Mouse (Mus musculus) heart, embryonic 13.5 days (tissue): Measurements from ENCODE around the gene Kcnj4. TPM values are rescaled to one million over a fixed set of nuclear protein-coding genes. Genes with fewer than 3 reads are reported as not detected.

ENCODE experiments used
- ATAC-seq: fragments of 200-750 bp; cut with Nextera tagmentation; 2 replicates; pipeline ENCODE4 v1.8.0; 2017; ENCODE audit warnings: moderate TSS enrichment; ENCODE audit not compliant: insufficient number of reproducible peaks, low FRiP score, low TSS enrichment; ENCODE audit errors: extremely low read depth
- H3K27ac ChIP-seq: fragments of 300-500 bp; sonication (generic); replicated peaks from 2 replicates; pipeline ENCODE4 v1.5.1; 2015; ENCODE audit warnings: moderate library complexity, mild to moderate bottlenecking, inconsistent platforms
- H3K27me3 ChIP-seq: fragments of 300-500 bp; sonication (generic); replicated peaks from 2 replicates; pipeline ENCODE4 v1.6.1; 2015; ENCODE audit warnings: mild to moderate bottlenecking, inconsistent platforms
- H3K36me3 ChIP-seq: fragments of 300-500 bp; sonication (generic); 2 replicates; pipeline ENCODE4 v1.6.1; 2015; ENCODE audit warnings: mild to moderate bottlenecking, inconsistent platforms
- H3K4me1 ChIP-seq: fragments of 300-500 bp; sonication (generic); 2 replicates; pipeline ENCODE4 v1.6.1; 2015; ENCODE audit warnings: inconsistent platforms
- H3K4me2 ChIP-seq: fragments of 300-500 bp; sonication (generic); 2 replicates; pipeline ENCODE4 v1.6.1; 2015; ENCODE audit warnings: inconsistent platforms, mild to moderate bottlenecking, moderate library complexity
- H3K4me3 ChIP-seq: fragments of 300-500 bp; sonication (generic); 2 replicates; pipeline ENCODE4 v1.5.1; 2015; ENCODE audit warnings: moderate library complexity, mild to moderate bottlenecking, inconsistent platforms
- H3K9ac ChIP-seq: fragments of 300-500 bp; sonication (generic); 2 replicates; pipeline ENCODE4 v1.6.1; 2015; ENCODE audit warnings: inconsistent platforms, mild to moderate bottlenecking, moderate library complexity
- H3K9me3 ChIP-seq: fragments of 300-500 bp; sonication (generic); 2 replicates; pipeline ENCODE4 v1.6.1; 2016; ENCODE audit warnings: inconsistent platforms
- WGBS: fragments of 180-500 bp; shearing (Covaris S2); methylation state at CpG from one replicate; pipeline ENCODE4 v1.1.7; 2015; ENCODE audit warnings: mixed read lengths; 5-methylcytosine and 5-hydroxymethylcytosine counted together
- polyA plus RNA-seq: library from polyadenylated mRNA; unstranded; fragments of >200 nt; fragmentation: Nextera tagmentation; extraction: Ambion mirVana; gene quantifications from 2 replicates; pipeline ENCODE4 v1.2.1, GENCODE M21; 2015

Gene Kcnj4
- polyA plus RNA-seq, 1 experiment from 2014 or later, result 0.21 TPM

DNA sequence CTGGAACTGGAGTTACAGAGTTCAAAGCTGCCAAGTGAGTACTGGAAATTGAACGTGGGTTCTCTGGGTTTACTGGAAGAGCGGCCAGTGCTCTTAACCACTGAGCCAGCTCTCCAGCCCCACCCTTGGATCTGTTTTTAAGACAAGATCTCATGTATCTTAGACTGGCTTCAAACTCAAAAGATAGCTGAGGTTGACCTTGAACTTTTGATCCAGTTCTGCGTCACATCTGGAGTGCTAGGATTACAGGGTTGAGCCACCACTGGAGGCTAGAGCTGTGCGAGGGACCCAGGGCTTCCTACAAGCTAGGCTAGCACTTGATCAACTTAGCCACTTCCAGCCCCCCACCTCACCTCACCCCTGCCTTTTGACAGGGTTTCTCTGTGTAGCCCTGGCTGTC is 51.2 kb downstream of the Kcnj4 start:
- no peak overlapping the region for H3K4me2 ChIP-seq
- peaks cover 23% of the 10 kb centered on the region for H3K4me1 ChIP-seq
- no peak overlapping the region for H3K4me3 ChIP-seq
- ATAC-seq, result no peak
- H3K27me3 ChIP-seq, result 0 out of 2 replicates have a peak, but pooled peaks cover 10% of the 10 kb centered on the region
- H3K27ac ChIP-seq, result no peak overlapping the region
- H3K36me3 ChIP-seq, result no peaks in the 10 kb centered on the region
- peaks cover 5% of the 10 kb centered on the region; the same call in 1 of the 2 replicates for H3K9me3 ChIP-seq
- H3K9ac ChIP-seq, result no peak overlapping the region
- 85% methylated on average over 4 of the region's 4 CpGs for WGBS

DNA sequence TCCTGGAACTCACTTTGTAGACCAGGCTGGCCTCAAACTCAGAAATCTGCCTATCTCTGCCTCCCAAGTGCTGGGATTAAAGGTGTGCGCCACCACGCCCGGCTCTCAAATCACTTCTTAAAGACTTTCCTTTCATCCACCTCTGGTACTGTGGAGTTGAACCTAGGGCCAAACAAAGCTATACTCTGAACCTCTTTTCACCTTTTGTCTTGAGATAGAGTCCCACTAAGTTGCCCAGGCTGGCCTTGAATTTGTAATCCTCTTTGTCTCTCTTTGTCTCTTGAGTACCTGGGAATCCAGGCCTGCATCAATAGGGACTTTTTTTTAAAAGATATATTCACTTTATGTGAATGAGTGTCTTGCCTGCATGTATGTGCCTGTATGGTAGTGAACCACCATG is 57.0 kb downstream of the Kcnj4 start:
- no peak overlapping the region for H3K9ac ChIP-seq
- H3K4me3 ChIP-seq, result no peak overlapping the region
- ATAC-seq, result no peak
- peaks cover 5% of the 10 kb centered on the region; the same call in 1 of the 2 replicates for H3K9me3 ChIP-seq
- H3K27ac ChIP-seq, result no peak overlapping the region
- no peak overlapping the region for H3K4me2 ChIP-seq
- peaks cover 2% of the 10 kb centered on the region; the same call in 1 of the 2 replicates for H3K4me1 ChIP-seq
- WGBS, result 92% methylated on average over 3 of the region's 3 CpGs
- 0 out of 2 replicates have a peak, but pooled peaks cover 10% of the 10 kb centered on the region for H3K27me3 ChIP-seq
- no peaks in the 10 kb centered on the region for H3K36me3 ChIP-seq

DNA sequence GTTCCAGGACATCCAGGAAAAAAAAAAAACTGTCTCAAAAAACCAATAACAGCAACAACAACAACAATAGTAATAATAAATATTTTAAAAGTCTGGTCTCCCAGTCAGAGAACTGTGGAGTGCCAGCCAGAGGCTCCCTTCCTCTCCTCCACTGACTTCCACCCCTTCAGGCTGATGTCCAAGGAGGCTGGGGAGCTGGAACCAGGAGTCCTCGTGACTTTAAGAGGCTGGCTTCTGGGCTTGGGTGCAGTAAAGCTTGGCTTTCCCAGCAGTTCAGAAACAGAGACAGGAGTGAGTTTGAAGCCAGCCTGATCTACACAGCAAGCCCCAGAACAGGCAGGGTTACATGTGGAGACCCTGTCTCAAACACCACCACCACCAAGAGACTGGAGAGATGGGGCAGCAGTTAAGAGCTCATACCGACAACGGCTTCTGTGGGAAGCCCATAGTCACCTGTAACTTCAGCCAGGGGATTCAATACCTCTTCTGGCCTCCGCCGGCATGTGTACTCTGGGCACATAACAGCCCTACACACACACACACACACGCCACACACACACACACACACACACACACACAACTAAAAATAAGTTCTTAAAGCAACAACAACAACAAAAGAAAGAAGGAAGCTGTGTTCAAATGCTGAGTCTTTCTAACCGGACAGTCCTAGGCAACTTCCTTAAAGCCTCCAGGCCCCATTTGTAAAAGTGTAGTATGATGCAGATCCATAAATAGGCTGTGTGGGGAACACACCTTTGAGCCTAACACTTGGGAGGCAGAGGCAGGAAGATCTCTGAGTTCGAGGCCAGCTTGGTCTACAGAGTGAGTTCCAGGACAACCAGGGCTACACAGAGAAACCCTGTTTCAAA is 59.0 kb downstream of the Kcnj4 start:
- ATAC-seq, result no peak
- WGBS, result 74% methylated on average over 8 of the region's 8 CpGs
- no peaks in the 10 kb centered on the region for H3K9me3 ChIP-seq
- H3K9ac ChIP-seq, result no peak overlapping the region
- H3K27me3 ChIP-seq, result 0 out of 2 replicates have a peak, but pooled peaks cover 5% of the 10 kb centered on the region
- H3K36me3 ChIP-seq, result no peaks in the 10 kb centered on the region
- H3K4me3 ChIP-seq, result no peak overlapping the region
- H3K4me2 ChIP-seq, result no peak overlapping the region
- H3K4me1 ChIP-seq, result peaks cover 12% of the 10 kb centered on the region
- H3K27ac ChIP-seq, result no peak overlapping the region

DNA sequence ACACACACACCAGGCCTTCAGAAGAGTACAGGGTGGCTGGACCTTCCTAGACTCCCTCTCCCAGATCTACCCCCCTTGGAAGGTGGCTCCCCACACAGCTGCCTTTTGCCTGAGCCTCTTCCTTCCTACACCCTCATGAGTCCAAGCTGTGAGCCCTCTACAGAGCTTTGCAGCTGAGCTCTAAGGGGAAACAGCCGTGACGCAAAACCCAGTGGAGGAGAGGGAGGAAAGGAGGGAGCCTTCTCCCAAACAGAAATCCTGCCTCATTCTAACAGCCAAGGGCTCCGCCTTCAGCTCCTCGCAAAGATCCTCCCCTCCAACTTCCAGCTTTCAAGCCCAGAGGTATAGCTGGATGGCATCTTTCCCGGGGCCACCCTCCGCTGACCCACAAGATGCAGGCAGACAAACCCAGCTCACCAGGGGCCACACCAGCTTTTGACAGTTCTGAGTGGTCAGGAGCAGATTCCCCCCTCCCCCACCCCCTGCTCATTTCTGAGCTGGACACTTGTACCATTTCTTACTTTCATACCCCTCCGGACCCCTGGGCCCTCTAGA is 61.1 kb downstream of the Kcnj4 start:
- H3K27me3 ChIP-seq, result no peaks in the 10 kb centered on the region
- 53% methylated on average over 7 of the region's 7 CpGs for WGBS
- ATAC-seq, result no peak
- H3K4me1 ChIP-seq, result peaks cover 33% of the 10 kb centered on the region
- H3K27ac ChIP-seq, result no peak overlapping the region
- H3K4me3 ChIP-seq, result no peak overlapping the region
- 0 out of 2 replicates have a peak overlapping the region, but pooled peaks have one; percentile 99 for H3K9ac ChIP-seq
- no peaks in the 10 kb centered on the region for H3K9me3 ChIP-seq
- H3K4me2 ChIP-seq, result no peak overlapping the region
- no peaks in the 10 kb centered on the region for H3K36me3 ChIP-seq

DNA sequence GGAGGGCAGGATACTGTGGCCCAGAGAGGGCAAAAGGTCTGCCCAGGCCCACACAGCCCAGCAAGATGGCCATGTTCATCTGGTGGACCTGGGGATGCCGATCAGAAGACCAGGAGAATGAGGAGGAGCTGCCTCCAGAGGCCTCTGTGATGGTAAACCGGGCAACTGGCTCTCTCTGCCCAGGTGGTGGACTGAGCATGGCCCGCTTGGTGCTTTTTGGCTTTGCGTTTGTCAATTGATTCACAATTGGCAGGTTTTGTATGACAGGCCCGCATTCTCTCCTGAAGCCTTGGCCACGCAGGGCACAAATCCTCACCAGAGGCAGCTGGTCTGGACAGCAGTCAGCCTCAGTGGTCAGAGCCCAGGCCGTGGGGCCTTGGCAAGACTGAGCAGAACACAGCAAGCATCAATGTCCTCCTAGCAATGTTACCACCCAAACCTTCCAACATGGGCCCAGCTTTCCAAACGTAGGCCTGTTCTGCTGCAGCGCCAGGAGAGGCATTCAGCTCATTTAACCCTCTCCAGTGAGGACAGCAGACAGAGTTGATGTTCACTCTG is 62.0 kb downstream of the Kcnj4 start:
- Histone ChIP-seq H3K27ac (no peak overlapping the region), H3K9me3 (no peaks in the 10 kb centered on the region), H3K4me3 (0 out of 2 replicates have a peak overlapping the region, but pooled peaks have one; percentile 94), H3K27me3 (no peaks in the 10 kb centered on the region), H3K4me2 (peak overlapping the region; percentile 88; the same call in 1 of the 2 replicates), H3K9ac (peak overlapping the region; percentile 99), H3K4me1 (peaks cover 42% of the 10 kb centered on the region), H3K36me3 (peaks cover 7% of the 10 kb centered on the region)
- no peak for ATAC-seq
- 81% methylated on average over 9 of the region's 9 CpGs for WGBS

DNA sequence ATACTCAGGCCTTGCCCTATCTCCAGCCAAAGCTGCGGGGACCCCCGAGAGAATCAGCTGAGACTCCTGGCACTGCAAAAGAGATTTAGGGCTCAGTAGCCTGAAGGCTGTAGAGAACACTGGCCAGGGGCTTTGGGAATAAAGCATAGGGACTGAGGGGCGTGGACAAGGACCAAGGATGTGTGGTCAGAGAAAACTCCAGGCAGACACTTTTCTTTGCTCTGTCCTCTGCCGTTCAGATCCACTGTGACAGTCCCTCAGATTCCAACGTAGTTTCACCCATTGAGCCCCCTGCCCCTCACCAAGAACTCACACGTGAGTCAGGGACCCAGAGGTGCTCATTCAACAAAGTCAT is 62.8 kb downstream of the Kcnj4 start:
- Histone ChIP-seq H3K4me1 (peaks cover 50% of the 10 kb centered on the region), H3K4me3 (peak overlapping the region; percentile 94), H3K9ac (peak overlapping the region; percentile 99), H3K36me3 (peaks cover 15% of the 10 kb centered on the region), H3K27ac (peak overlapping the region; percentile 97), H3K4me2 (peak overlapping the region; percentile 88), H3K27me3 (no peaks in the 10 kb centered on the region), H3K9me3 (no peaks in the 10 kb centered on the region)
- WGBS, result 9% methylated on average over 6 of the region's 6 CpGs
- ATAC-seq, result no peak

DNA sequence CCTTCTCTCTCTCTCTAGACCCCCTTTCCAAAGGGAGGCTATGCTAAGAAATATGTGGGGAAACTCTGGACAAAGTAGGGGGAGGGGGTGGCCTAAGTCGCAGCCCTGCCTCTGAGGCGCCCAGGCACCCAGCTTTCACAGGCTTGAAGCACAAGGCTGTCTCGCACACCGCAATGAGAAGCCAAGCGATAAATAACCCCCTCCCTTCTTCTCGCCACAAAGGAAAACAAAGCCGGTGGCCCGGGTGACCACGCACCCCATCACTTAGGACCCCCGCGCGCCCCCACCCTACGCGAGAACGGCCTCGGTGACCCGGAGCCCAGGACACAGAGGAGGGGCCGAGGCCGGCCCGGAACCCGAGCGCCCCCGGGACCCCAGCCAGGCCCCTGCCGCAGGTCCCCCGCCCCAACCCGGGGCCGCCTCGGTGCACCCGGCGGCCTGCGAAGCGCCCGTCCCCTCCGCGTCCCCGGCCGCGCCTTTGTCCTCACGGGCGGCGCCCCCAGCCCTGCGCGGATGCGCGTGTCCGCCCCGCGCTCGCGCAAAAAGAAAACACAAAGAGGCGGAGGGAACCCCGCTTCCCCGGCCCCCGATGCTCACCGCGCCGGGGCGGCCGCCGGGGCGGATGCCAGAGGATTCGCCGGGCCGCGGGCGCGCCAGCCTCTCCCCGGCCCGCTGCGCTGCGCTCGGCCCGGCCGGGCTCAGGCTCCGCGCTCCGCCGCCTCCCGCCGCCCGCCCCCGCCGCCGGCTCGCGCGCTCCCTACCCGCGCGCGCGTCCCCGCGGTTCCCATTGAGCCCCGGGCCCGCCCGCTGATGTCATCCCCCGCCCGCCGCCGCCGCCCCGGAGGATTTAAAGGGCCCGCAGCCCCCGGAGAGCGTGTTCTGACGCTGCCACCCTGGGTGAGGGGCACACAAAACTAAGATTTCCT is 63.4 kb downstream of the Kcnj4 start:
- WGBS, result under 1% methylated on average over 70 of the region's 107 CpGs
- Histone ChIP-seq H3K9ac (peak overlapping the region; percentile 99), H3K4me3 (peak overlapping the region; percentile 94), H3K4me1 (peaks cover 57% of the 10 kb centered on the region), H3K4me2 (peak overlapping the region; percentile 88), H3K27me3 (no peaks in the 10 kb centered on the region), H3K9me3 (no peaks in the 10 kb centered on the region), H3K27ac (peak overlapping the region; percentile 97), H3K36me3 (peaks cover 21% of the 10 kb centered on the region)
- peak; percentile 33; the same call in 1 of the 2 replicates for ATAC-seq

DNA sequence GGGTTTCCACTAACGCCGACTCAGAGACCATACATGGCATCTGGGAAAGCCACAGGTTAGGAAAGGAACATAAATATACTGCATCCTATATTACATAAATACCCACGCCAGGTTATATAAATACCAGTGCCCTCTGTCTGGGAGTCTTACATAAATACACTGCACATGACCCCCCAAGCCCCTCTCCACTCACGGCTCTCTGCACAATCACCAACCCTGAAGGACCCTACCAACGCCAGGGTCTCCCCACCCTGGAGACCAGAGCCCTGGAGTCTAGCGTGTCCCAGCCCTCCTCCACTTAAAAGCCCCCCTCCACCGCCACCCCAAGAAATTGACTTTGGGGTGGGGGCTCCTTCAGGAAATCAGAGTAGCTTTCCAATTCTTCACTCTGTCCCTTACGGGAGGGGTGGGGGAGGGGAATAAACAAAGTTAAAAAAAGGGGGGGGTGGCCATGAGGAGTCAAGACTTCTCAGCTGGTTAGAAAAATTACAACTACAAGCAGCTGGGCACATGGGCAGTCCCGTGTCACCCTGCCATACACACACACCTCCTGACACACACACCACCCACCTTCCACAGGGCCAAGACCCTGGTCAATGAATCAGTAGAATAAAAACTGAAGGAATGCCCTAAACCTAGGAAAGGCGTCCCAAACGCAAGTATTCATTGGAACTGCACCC is 64.2 kb downstream of the Kcnj4 start:
- no peaks in the 10 kb centered on the region for H3K9me3 ChIP-seq
- peaks cover 29% of the 10 kb centered on the region for H3K36me3 ChIP-seq
- peak overlapping the region; percentile 99 for H3K9ac ChIP-seq
- peak overlapping the region; percentile 88 for H3K4me2 ChIP-seq
- H3K4me3 ChIP-seq, result peak overlapping the region; percentile 94
- H3K27ac ChIP-seq, result peak overlapping the region; percentile 97
- 19% methylated on average over 11 of the region's 11 CpGs for WGBS
- H3K27me3 ChIP-seq, result no peaks in the 10 kb centered on the region
- H3K4me1 ChIP-seq, result peaks cover 65% of the 10 kb centered on the region
- no peak for ATAC-seq

DNA sequence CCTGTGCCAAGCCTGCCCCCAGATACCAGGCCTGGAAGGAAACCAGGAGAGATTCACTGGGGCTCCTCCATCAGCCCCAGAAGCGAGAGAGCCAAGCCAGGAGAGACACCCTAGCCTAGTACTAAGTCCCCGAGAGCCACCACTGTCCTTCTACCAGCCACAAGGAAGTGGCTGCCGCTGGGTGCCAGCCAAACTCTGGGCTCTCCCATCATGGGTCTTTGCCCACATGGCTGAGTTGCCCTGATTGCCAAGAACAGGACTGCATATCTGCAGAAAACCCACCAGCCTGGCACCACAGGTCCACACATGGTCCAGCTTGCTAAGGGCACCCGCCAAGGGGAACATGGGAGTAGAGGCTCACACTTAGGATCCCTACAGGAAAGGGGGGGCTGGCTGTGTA is 64.8 kb downstream of the Kcnj4 start:
- H3K4me3 ChIP-seq, result peak overlapping the region; percentile 94
- H3K27ac ChIP-seq, result peak overlapping the region; percentile 97
- peak overlapping the region; percentile 88 for H3K4me2 ChIP-seq
- peaks cover 70% of the 10 kb centered on the region for H3K4me1 ChIP-seq
- peaks cover 35% of the 10 kb centered on the region for H3K36me3 ChIP-seq
- H3K27me3 ChIP-seq, result no peaks in the 10 kb centered on the region
- no peak for ATAC-seq
- H3K9me3 ChIP-seq, result no peaks in the 10 kb centered on the region
- H3K9ac ChIP-seq, result peak overlapping the region; percentile 99
- 72% methylated on average over 4 of the region's 4 CpGs for WGBS

DNA sequence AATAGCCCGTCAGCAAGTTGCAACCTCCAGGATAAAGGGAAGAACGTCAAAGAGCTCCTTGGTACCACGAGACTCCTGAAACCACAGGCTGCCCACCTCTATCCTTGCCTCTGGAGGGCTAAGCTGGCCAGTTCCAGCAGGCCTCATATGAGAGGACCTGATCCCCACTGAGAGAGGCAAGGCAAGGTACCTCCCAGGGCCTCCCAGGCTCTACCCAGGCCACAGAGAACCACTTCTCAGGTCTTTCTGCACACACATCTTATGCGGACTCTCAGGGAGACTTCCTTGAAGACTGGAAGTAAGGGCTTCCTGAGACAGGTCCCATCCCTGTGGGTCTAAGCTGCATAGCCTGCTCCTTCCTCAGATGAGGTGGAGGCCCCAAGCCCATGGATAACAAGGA is 65.7 kb downstream of the Kcnj4 start:
- peak overlapping the region; percentile 73 for H3K27ac ChIP-seq
- H3K36me3 ChIP-seq, result peaks cover 43% of the 10 kb centered on the region
- peaks cover 77% of the 10 kb centered on the region for H3K4me1 ChIP-seq
- 63% methylated on average over 4 of the region's 4 CpGs for WGBS
- no peak for ATAC-seq
- H3K9ac ChIP-seq, result peak overlapping the region; percentile 99
- no peak overlapping the region; the same call in 1 of the 2 replicates for H3K4me3 ChIP-seq
- H3K27me3 ChIP-seq, result no peaks in the 10 kb centered on the region
- peak overlapping the region; percentile 88 for H3K4me2 ChIP-seq
- no peaks in the 10 kb centered on the region for H3K9me3 ChIP-seq
